In the genomic region with DNA sequence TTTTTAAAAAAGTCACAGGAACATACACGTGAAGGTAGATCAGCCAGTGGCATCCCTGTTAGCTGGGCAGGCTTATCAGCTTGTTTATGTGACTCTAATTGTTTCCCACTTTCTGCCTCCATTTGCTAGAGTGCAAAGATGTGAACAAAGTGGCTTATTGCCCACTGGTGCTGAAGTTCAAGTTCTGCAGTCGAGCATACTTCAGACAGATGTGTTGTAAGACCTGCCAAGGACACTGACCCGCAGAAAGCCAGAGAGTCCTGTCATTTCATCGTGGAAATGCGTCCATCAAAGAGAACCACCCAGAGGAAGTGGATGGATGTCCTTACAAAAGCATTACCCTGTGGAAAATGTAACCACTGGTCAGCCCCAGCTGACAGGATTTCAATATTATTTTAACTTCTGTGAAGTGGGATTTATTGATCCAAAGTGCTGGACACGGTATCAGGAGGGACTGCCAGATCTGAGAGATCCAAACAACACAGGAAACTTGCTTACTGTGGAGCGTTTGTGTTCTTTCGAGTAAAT, we compare ENCODE assay signal across 16 mouse cellular contexts.
A peak's percentile ranks its signal among the peaks of the same experiment; 100 is the strongest.
DNase-seq lines count a peak whose midpoint lies in the region; TF ChIP-seq lines count a peak whose summit lies in the region.
"Had no signal": no experiment of that assay in that cellular context is flagged by ENCODE, and none has a peak within 500 bp of the region (broad histone marks: within the 10 kb centered on the region; RNA-seq: fewer than 3 reads in every experiment).

No protein-coding gene starts in this region.

- H3K4me2 ChIP-seq in myocyte (ENCODE audit: low read depth) = peak overlapping the region; percentile 27
- H3K4me2 ChIP-seq: embryonic facial prominence, embryonic 13.5 days; forebrain, embryonic 13.5 days; heart, embryonic 12.5 days; hindbrain, embryonic 13.5 days; liver, embryonic 15.5 days had no signal

- peak; percentile 6 to 21 for DNase-seq in heart, postnatal 14 days
- DNase-seq in heart, adult 9 months (ENCODE audit: low spot score in 2 of 2) = no peak
- DNase-seq in lung, postnatal 10 days = peak; percentile 20
- no peak for DNase-seq in lung, postnatal 14 days
- DNase-seq in adrenal gland, postnatal 14 days = peak; percentile 57
- DNase-seq in forebrain, embryonic 10.5 days (ENCODE audit: extremely low spot score, low spot score) = no peak
- DNase-seq: kidney, adult 8-10 months; thymus, adult 2 months had no signal

- intact Hi-C loops in heart, postnatal 14 days (cut with DNase I) = no loop called here

- no peaks in the 10 kb centered on the region for H3K4me1 ChIP-seq in forebrain, embryonic 10.5 days
- H3K4me1 ChIP-seq: forebrain, embryonic 13.5 days; hindbrain, embryonic 13.5 days; liver, embryonic 15.5 days had no signal

- no peak for TF ChIP-seq POLR2A in myocyte (IDR thresholded peaks at IDR 0.05; ENCODE audit: insufficient read length, low read depth)

- H3K79me2 ChIP-seq in myocyte (ENCODE audit: control insufficient read depth, insufficient read depth) = no peaks in the 10 kb centered on the region

- no peaks in the 10 kb centered on the region for H3K27me3 ChIP-seq in myocyte (ENCODE audit: control insufficient read depth, insufficient read depth, insufficient read length)
- H3K27me3 ChIP-seq in forebrain, embryonic 10.5 days (ENCODE audit: poor library complexity, severe bottlenecking) = no peaks in the 10 kb centered on the region
- H3K27me3 ChIP-seq: embryonic facial prominence, embryonic 13.5 days; forebrain, embryonic 13.5 days; heart, embryonic 12.5 days; hindbrain, embryonic 13.5 days; liver, embryonic 15.5 days; Patski had no signal

- H3K4me3 ChIP-seq in myocyte = no peak overlapping the region
- no peak overlapping the region for H3K4me3 ChIP-seq in forebrain, embryonic 10.5 days
- H3K4me3 ChIP-seq: embryonic facial prominence, embryonic 13.5 days; forebrain, embryonic 13.5 days; heart, embryonic 12.5 days; hindbrain, embryonic 13.5 days; layer of hippocampus, adult 2 months; liver, embryonic 15.5 days had no signal

- H3K9me3 ChIP-seq in forebrain, embryonic 10.5 days = no peaks in the 10 kb centered on the region
- H3K9me3 ChIP-seq: embryonic facial prominence, embryonic 13.5 days; forebrain, embryonic 13.5 days; heart, embryonic 12.5 days; hindbrain, embryonic 13.5 days; liver, embryonic 15.5 days had no signal

- peaks cover 6% of the 10 kb centered on the region for H3K36me3 ChIP-seq in myocyte (ENCODE audit: control insufficient read depth, insufficient read depth)
- H3K36me3 ChIP-seq in forebrain, embryonic 10.5 days (replicated peaks) = 0 out of 2 replicates have a peak, but pooled peaks cover 3% of the 10 kb centered on the region
- H3K36me3 ChIP-seq: hindbrain, embryonic 13.5 days; liver, embryonic 15.5 days had no signal

- WGBS in forebrain, embryonic 10.5 days = 90% methylated on average over 8 of the region's 8 CpGs

- no peak overlapping the region for H3K27ac ChIP-seq in forebrain, embryonic 10.5 days
- H3K27ac ChIP-seq: embryonic facial prominence, embryonic 13.5 days; forebrain, embryonic 13.5 days; hindbrain, embryonic 13.5 days; layer of hippocampus, adult 2 months; liver, embryonic 15.5 days had no signal

- no peak overlapping the region for H3ac ChIP-seq in myocyte (ENCODE audit: control insufficient read depth, insufficient read length)

TF ChIP-seq in myocyte, 11 proteins besides CTCF, POLR2A, EP300 and RAD21:
- TF ChIP-seq E2F4 (IDR thresholded peaks at IDR 0.05; ENCODE audit: insufficient read depth) (no peak), TCF12 (IDR thresholded peaks at IDR 0.05; ENCODE audit: insufficient read depth, poor library complexity, severe bottlenecking) (no peak), TCF3 (IDR thresholded peaks at IDR 0.05; ENCODE audit: insufficient read length, low read depth) (no peak), MYOD1 (IDR thresholded peaks at IDR 0.05; ENCODE audit: control insufficient read depth in 1 of 3, insufficient read length in 2 of 3, low read depth in 2 of 3) (no peak), CEBPB (IDR thresholded peaks at IDR 0.05; ENCODE audit: insufficient read depth, poor library complexity, severe bottlenecking) (no peak), REST (IDR thresholded peaks at IDR 0.05; ENCODE audit: insufficient read depth, insufficient read length) (no peak), SRF (IDR thresholded peaks at IDR 0.05; ENCODE audit: control insufficient read depth, insufficient read length, low read depth) (no peak), POLR2AphosphoS2 (IDR thresholded peaks at IDR 0.05; ENCODE audit: insufficient read length, low read depth) (no peak), MYOG (IDR thresholded peaks at IDR 0.05; ENCODE audit: control insufficient read depth in 1 of 3, insufficient read depth in 1 of 3, insufficient read length in 2 of 3, low read depth in 2 of 3) (no peak), MAX (IDR thresholded peaks at IDR 0.05; ENCODE audit: low read depth) (no peak), USF1 (IDR thresholded peaks at IDR 0.05; ENCODE audit: low read depth) (no peak)

Comparison
In these comparisons a context has a peak if more than half of its experiments do, and no peak if none do; other contexts are left out.
1. DNase-seq: peak in heart, postnatal 14 days (2 of 2), lung, postnatal 10 days (single experiment) and adrenal gland, postnatal 14 days (single experiment); none in heart, adult 9 months (0 of 2), lung, postnatal 14 days (single experiment) and forebrain, embryonic 10.5 days (single experiment).